Mouse (Mus musculus) layer of hippocampus, postnatal 10 days (tissue): Measurements from ENCODE around the gene Gm853. TPM values are rescaled to one million over a fixed set of nuclear protein-coding genes. Genes with fewer than 3 reads are reported as not detected.
"Not testable (repeated sequence)": the region's sequence is repeated elsewhere in the genome, so short reads cannot be mapped to it uniquely, and the experiment has no call there.

Experiments used
- DNase-seq, 2 experiments: peaks; one replicate each; pipeline ENCODE4 v3.0.0; 2021; ENCODE audit warnings: low spot score in 2 of 2
- long read RNA-seq: library from polyadenylated mRNA; stranded (forward); transcript quantifications from one replicate; pipeline ENCODE4 v2.0.0, GENCODE M21; 2023
- total RNA-seq, 2 experiments: library from RNA; stranded (reverse); gene quantifications; 2 replicates each; pipeline ENCODE4 v1.2.3; 2021

The Gm853 gene
- total RNA-seq = not detected
- long read RNA-seq = 0 reads

DNA sequence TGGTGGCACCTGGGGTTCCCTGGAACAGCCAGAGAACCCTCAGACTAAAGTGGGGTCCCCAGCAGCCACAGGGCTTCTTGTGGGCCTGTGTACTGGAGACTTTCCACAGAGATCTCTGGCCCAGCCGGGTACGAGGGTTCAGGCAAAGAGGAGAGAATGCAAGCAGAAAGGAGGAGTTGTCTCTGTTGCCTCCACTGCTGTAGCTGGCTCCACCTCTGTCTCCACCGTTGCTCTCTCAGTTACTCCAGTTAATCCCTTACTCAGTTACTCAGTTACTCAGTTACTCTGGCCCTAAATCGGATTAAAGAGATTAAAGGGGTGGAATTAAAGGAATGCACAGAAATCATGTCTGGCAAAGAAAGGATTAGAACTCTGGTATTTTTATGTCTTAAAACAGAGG, at the start of gene Gm853:
TSS of gene Gm853 (minus strand) at position 223 of the 400 bp plus-strand sequence.
- DNase-seq = no peak

DNA sequence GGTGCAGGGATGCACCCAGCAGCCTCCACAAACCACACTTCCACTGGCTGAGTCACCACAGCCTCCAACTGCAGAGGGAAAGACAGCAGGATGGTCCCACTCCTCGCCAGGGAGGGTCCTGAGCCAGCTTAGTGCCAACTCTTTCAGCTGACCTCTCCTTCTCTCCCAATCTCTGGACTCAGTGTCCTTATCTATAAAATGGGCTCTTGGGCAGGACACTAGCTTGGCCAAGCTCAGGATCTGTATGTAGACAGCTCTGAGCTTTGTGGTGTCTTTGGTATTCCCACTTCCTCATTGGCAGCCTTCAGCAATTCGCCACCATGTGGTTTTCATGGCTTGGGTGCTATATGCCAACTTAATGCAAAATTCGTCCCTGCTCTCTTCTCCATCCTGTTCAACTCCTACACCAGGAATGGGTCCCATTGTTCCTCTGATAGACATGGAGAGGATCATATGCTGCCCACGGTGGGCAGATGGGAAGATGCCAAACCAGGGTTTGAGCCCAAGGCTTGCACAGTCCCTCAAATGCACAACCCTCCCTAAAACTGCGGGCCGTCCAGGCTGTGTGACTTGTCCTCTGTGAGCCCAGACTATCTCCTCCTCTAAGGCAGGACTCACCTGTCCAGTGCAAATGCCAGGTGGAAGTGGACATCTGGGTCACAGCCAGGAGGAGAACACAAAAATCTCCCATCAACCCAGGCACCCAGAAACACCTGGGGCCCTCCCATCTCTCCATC, 48.6 kb upstream of the Gm853 start:
- DNase-seq = no peak

DNA sequence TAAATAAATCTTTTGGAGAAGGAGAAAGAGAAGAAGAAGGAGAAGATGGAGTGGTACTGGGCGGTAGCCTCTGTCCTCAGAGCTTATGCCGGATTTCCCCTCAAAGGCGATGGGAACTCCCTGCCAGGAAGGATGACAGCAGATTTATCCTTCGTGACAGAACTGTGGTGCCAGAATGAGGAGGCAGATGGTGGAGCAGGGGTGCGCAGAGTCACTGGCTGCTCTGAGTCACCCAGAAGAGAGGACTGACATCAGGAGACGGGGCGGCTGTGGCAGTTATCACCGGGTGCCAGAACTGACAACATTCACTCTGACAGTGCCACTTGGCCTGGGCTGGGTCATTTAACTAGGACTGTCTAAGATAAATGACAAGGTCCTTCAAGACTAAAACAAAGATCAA, 47.9 kb upstream of the Gm853 start:
- DNase-seq = peak; percentile 61 to 62

- DNase-seq = no peak
Measured at GRCm38 (mm10) chr4:130268736-130269135, 46.5 kb upstream of the Gm853 start.

DNA sequence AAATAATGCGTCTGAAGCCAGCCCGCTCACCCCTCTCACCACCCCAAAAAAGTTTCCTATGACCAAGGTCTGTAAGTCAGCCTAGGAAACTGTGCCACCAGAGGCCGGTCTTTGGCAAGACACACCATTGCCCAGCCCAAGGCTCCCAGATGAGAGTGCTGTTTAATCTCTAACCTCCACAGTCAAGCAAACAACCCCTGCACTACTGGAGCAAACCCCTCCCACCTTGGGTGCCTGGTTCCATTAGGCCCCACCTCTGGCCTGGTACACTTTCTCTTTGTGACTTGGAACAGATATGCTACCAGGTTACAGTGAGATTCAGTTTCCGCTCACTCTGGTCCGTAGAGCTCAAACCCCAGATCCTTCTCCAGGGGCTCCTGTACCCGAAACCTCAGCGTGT, 44.9 kb upstream of the Gm853 start:
- DNase-seq = no peak

GRCm38 (mm10) chr4:130266601-130267000, 44.4 kb upstream of the Gm853 start:
- DNase-seq = no peak

DNA sequence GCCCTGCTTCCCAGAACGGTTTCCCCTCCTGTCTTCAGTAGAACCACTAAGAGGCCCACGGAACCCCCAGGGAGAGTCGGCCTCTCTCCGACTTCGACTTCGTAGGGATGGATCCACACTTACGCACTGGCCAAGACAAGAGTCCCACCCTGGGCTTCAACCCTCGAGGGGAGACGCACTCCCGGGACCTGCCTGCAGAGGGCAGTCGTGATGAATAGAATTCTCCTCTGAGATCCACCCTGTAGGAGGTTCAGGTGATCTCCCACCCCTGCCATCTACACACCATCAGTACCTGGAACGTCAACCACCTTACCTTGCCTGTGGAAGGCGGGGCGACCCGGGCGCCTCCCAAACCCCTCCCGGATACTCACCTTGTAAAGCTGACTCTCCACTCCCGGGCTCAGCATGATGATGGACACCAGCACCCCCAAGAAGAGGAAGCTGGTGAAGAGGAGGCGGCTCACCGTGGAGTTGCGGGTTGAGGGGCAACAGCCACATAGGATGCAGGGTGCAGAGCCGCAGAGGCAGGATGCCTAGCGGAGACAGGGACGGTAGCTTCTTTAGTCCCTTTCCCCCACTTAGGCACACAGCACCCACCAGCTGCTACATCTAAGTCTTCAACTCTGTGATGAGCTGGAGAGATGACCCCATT, 42.6 kb upstream of the Gm853 start:
- peak; percentile 79 to 80 for DNase-seq

DNA sequence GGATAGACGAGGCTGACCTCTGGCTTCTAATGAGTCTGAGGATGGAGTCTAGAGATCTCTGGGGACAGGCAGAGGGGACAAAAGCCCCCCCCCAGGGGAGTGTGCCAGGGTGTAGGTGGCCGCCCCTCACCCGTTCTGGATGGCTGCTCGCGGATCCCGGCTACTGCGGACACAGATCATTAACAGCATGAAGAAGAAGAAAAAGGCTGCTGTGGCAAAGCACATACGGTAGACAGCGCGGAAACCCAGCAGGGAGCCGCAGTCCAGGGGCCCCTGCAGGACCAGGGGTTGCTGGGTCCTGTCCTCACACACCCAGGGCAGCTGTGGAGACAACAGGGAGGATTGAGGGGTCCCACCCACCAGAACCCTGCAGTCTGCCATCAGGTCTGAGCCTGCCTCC, 41.9 kb upstream of the Gm853 start:
- DNase-seq = no peak

GRCm38 (mm10) chr4:130260406-130260805, 38.2 kb upstream of the Gm853 start:
- no peak for DNase-seq

DNA sequence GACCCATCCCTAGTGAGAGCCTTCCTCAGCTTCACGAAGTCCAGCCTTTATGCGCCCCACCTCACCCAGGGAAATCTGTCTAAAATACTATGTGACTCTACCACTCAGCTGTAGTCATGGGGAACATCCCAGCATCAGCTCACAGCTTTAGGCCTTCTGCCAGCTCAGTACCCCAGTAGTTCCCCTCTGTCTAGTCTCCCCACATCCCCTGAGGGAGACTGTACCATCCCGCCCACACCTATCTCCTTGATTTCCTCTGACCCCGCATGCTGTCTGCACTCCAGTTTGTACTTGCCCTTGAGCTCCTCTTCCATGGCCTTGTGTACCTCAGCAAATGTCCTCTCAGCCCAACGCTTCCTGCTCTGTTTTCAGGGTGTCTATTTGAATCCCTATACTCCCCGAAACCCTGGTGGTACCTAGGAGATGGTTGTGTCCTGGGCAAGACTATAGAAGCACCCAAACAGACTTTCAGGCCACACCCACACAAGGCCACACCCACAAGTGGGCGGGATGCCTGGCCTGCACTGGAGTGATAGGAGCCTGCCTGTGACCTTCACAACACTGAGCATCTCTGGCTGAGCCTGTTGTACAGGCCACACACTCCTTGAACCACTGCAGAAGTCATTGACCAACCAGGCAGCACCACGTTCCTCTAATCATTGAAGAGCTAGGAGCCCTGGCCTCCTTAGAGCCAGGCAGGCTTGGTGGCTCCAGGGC, 30.4 kb upstream of the Gm853 start:
- DNase-seq = no peak

GRCm38 (mm10) chr4:130251763-130252162, 29.6 kb upstream of the Gm853 start:
- no peak for DNase-seq

GRCm38 (mm10) chr4:130251172-130251705, 29.0 kb upstream of the Gm853 start:
- no peak for DNase-seq

DNA sequence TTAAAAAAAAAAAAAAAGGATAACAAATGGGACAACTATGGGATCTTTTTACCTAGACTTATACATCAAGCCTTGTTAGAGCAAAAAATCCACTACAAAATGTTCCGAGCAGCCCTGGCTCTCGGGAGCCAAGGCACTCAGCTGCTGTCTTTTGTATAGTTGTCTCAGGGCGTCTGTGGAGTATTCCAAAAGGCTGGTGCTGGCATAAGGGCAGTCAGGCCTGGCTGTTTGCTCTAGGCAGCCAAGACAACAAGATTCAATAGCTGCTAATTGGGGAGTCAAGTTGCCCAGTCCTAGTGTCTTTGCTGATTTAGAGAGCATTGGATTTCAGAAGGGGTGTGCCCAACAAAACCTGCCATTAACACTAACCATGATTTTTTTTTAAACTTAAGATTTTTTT, 26.4 kb upstream of the Gm853 start:
- DNase-seq = peak in 1 of 2 experiments; percentile 35

DNA sequence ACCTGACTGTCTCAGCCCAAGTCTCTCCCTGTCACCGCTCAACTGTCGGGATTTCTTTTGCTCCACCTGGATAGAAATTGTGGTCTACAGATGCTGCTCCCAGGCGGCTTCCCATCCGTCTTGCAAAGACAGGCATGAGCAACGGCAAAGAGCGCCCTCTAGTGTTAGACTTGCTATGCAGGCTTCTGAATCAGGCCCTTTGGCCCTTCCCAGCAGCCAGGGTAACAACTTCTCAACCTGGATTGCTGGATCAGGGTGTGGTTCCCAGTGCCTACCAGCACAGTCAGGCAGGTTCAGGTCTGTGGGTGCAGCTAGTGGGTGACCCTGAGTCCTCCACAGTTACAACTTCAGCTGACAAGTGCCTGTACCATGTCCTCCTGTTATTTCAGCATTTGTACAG, 23.9 kb upstream of the Gm853 start:
- DNase-seq = peak; percentile 75 to 77

- no peak for DNase-seq
Measured at GRCm38 (mm10) chr4:130244749-130245148, 22.5 kb upstream of the Gm853 start.

DNA sequence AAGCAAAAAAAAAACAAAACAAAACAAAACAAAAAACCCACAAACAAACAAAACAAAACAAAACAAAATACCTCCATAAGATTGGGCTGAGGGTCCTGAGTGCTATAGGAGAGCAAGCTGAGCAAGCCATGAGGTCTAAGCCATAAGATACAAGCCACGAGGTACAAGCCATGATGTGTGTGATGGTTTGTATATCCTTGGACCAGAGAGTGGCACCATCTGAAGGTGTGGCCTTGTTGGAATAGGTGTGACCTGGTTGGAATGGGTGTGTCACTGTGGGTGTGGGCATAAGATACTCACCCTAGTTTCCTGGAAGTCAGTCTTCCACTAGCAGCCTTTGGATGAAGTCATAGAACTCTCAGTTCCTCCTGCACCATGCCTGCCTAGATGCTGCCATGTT, 21.4 kb upstream of the Gm853 start:
- DNase-seq = not testable (repeated sequence)

DNA sequence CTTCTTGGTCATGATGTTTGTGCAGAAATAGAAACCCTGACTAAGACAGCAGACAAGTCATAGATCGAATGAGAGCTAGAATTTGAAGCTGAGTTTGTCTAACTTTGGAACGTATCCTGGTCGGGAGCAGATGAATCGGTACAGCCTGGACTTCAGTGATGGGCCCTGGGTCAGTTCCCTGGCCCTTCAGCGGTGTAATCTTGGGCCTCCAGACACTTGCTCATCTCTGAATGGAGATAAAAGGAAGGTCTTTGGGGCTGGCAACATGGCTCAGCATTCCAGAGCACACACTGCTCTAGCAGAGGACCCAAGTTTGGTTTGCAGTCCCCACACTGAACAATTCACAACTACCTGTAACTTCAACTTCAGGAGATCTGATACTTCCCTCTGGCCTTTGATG, 20.8 kb upstream of the Gm853 start:
- DNase-seq = no peak

GRCm38 (mm10) chr4:130240695-130241094, 18.5 kb upstream of the Gm853 start:
- no peak for DNase-seq

DNA sequence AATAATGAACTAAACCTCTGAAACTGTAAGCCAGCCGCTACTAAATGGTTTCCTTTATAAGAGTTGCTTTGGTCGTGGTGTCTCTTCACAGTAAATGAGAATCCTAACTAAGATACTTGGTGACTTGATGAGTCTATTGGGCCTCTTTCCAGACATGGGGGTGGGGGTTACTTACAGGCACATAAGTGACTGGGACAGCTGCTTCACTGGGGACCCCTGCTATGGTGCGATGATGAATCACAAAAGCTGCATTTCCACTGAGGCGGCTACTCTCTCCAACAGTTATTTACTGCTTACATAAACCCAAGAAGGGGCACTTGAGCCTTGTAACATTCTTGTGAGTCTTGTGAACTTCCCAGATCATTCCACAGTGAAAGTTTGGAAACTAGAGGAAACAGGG, 15.4 kb upstream of the Gm853 start:
- DNase-seq = no peak

- no peak for DNase-seq
Measured at GRCm38 (mm10) chr4:130236361-130236760, 14.2 kb upstream of the Gm853 start.

GRCm38 (mm10) chr4:130224071-130224470, 1.9 kb upstream of the Gm853 start:
- DNase-seq = no peak

DNA sequence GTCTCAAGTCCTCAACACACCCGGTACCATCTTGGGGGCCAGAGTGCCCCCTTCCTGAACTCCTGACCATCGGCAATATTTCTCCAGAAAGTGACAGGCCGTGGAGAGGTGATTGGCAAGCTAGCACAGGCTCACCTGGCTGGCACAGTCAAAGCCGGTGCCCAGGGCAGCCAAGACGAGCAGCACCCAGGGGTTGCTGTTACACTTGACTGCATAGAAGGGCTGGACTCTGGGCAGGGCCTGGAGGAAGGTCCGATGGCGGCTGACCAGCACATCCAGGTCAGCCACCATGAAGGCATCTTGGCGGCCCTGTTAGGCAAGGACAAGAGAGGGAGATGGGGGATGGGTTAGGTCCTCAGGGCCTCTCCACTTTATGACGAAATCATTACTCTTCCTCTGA, 2.0 kb downstream of the Gm853 start:
- no peak for DNase-seq
